Mouse (Mus musculus): ENCODE measurements at regions not wholly inside any gene's neighbourhood (a gene's known extent, or its start where the extent isn't known, plus 50 kb on each side); places are given as distances from the start of the nearest gene placed in this dataset.

- TF ChIP-seq CTCF (IDR thresholded peaks at IDR 0.05; ENCODE audit: extremely low read depth, insufficient read length, insufficient replicate concordance, low read depth, low read length) (no peak), POLR2A (IDR thresholded peaks at IDR 0.05; ENCODE audit: low read depth, low read length) (no peak)
These were observed 110.3 kb downstream of the Btg1 start for GRCm38 (mm10) chr10:96726801-96727780.
